8 mouse cellular contexts compared by ENCODE assay signal in the genomic region with DNA sequence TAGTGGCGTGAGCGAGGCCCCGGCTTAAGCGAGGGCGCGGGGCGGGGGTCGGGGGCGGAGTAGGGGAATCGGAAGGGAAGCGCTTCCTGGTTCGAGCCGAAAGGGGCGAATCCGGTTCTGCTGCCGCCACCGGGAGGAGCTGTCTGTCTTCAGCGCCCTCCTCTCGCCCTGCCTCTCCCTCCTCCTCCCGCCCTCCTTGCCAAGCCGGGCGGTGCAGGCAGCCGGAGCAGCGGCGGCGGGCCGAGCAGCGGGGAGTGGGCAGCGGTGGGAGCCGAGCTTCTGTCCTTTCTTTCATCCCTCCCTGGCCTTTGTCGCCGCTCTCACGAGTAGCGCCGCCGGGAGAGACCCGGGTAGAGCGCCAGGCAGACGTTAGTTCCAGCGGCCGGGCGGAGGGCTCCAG. TPM values are rescaled to one million over a fixed set of nuclear protein-coding genes. Genes with fewer than 3 reads are reported as not detected.
DNase-seq lines count a peak whose midpoint lies in the region; ATAC-seq and TF ChIP-seq lines count a peak whose summit lies in the region.

No protein-coding gene starts in this region.

- no peak for TF ChIP-seq CTCF in cortical plate, adult 2 months (IDR thresholded peaks at IDR 0.05; ENCODE audit: extremely low read depth, insufficient read depth, low read length)

- ATAC-seq in stomach, embryonic 15.5 days (ENCODE audit: insufficient read depth, low FRiP score, low read depth), result no peak

- TF ChIP-seq POLR2A in cortical plate, adult 2 months (IDR thresholded peaks at IDR 0.05; ENCODE audit: extremely low read depth, insufficient read depth, low read length), result no peak; the same call in 1 of the 2 replicates

- DNase-seq in ovary, postnatal 36 days (ENCODE audit: low spot score), result peak; percentile 11
- DNase-seq in ovary, postnatal 10 days (ENCODE audit: low spot score), result no peak
- peak; percentile 84 for DNase-seq in heart, embryonic 10.5 days (ENCODE audit: low spot score)
- peak; percentile 51 to 63 for DNase-seq in kidney, postnatal 4 days
- peak; percentile 14 to 38 for DNase-seq in lung, postnatal 4 days
- no peak for DNase-seq in ovary, adult 18-20 months (ENCODE audit: low spot score)

- under 1% methylated on average over 38 of the region's 42 CpGs for WGBS in heart, embryonic 10.5 days
- WGBS in stomach, embryonic 15.5 days, result 1% methylated on average over 38 of the region's 42 CpGs

- peak overlapping the region; percentile 94 for H3K4me3 ChIP-seq in cortical plate, adult 2 months (ENCODE audit: insufficient read depth, low read length)
- H3K4me3 ChIP-seq in heart, embryonic 10.5 days, result peak overlapping the region; percentile 71
- H3K4me3 ChIP-seq in stomach, embryonic 15.5 days (replicated peaks), result peak overlapping the region; percentile 49

- H3K9me3 ChIP-seq in heart, embryonic 10.5 days, result no peaks in the 10 kb centered on the region
- H3K9me3 ChIP-seq in stomach, embryonic 15.5 days, result no peaks in the 10 kb centered on the region

- peak overlapping the region; percentile 24; the same call in 1 of the 2 replicates for H3K27ac ChIP-seq in cortical plate, adult 2 months (ENCODE audit: insufficient read depth, low read length)
- H3K27ac ChIP-seq in heart, embryonic 10.5 days, result peak overlapping the region; percentile 77
- peak overlapping the region; percentile 26; the same call in 1 of the 2 replicates for H3K27ac ChIP-seq in stomach, embryonic 15.5 days

- no peak overlapping the region for H3K9ac ChIP-seq in stomach, embryonic 15.5 days

- H3K4me2 ChIP-seq in stomach, embryonic 15.5 days, result peak overlapping the region; percentile 79

- peaks cover 5% of the 10 kb centered on the region for H3K4me1 ChIP-seq in cortical plate, adult 2 months (ENCODE audit: control insufficient read depth, insufficient read depth, low read length)
- peaks cover 39% of the 10 kb centered on the region for H3K4me1 ChIP-seq in heart, embryonic 10.5 days
- H3K4me1 ChIP-seq in stomach, embryonic 15.5 days, result peaks cover 19% of the 10 kb centered on the region

- no peaks in the 10 kb centered on the region for H3K36me3 ChIP-seq in heart, embryonic 10.5 days
- no peaks in the 10 kb centered on the region for H3K36me3 ChIP-seq in stomach, embryonic 15.5 days

- H3K27me3 ChIP-seq in heart, embryonic 10.5 days (ENCODE audit: insufficient read depth, poor library complexity, severe bottlenecking), result peaks cover 80% of the 10 kb centered on the region
- H3K27me3 ChIP-seq in stomach, embryonic 15.5 days (replicated peaks), result peaks cover 61% of the 10 kb centered on the region

RNA-seq across cellular contexts. Expression of a gene that starts 3.9 kb away (rescaled TPM):
- 194 and 217 TPM in 2 replicates for polyA plus RNA-seq in cortical plate, adult 2 months (2012; rRNA removed)
- polyA plus RNA-seq in heart, embryonic 10.5 days (2016; fragmentation: Nextera tagmentation; extraction: Ambion mirVana), result 17.7 and 25.2 TPM in 2 replicates
- polyA plus RNA-seq in stomach, embryonic 15.5 days (2015; fragmentation: Nextera tagmentation; extraction: Ambion mirVana), result 27.7 and 29.4 TPM in 2 replicates

Comparison
In these comparisons a context has a peak if more than half of its experiments do, and no peak if none do; other contexts are left out.
1. DNase-seq: peak in ovary, postnatal 36 days (single experiment), heart, embryonic 10.5 days (single experiment), kidney, postnatal 4 days (2 of 2) and lung, postnatal 4 days (2 of 2); none in ovary, postnatal 10 days (single experiment) and ovary, adult 18-20 months (single experiment).
2. H3K27ac ChIP-seq: peak in every context shown above with its lines; median percentile 77 in heart, embryonic 10.5 days; 26 in stomach, embryonic 15.5 days; 24 in cortical plate, adult 2 months.
3. Peak in every context shown above with its lines, with median percentiles within 50 percentile points of each other: H3K4me3 ChIP-seq.